In the genomic region with DNA sequence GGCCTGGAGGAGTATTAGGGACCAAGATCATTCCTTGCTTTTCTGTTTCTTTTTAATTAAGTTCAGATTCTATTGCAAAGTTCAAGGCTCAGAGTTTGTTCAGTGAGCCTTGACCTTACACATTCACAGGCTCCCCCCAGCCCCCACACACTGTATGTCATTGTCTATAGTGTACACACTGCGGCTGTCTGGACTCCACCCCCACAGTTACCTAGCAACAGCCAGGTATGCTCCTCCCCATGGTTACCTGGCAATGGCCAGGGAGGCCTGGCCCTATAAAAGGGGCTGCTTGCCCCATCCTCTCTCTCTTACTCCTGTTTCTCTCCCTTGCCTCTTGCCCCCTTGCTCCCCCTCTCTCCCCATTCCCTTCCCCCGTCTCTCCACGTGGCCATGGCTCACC, we compare ENCODE assay signal across 23 mouse cellular contexts.
DNase-seq lines count a peak whose midpoint lies in the region; ATAC-seq lines count a peak whose summit lies in the region.
"Had no signal": no experiment of that assay in that cellular context is flagged by ENCODE, and none has a peak within 500 bp of the region (broad histone marks: within the 10 kb centered on the region; RNA-seq: fewer than 3 reads in every experiment).

No protein-coding gene starts in this region.

- no peak overlapping the region for H3K4me2 ChIP-seq in embryonic facial prominence, embryonic 11.5 days (ENCODE audit: low read depth, low read length)
- no peak overlapping the region for H3K4me2 ChIP-seq in intestine, embryonic 15.5 days (replicated peaks)
- H3K4me2 ChIP-seq in kidney, embryonic 14.5 days (replicated peaks; ENCODE audit: low read depth, low read length) = no peak overlapping the region
- H3K4me2 ChIP-seq: heart, embryonic 11.5 days; hindbrain, embryonic 14.5 days; limb, embryonic 13.5 days; liver, embryonic 13.5 days; midbrain, embryonic 12.5 days; neural tube, embryonic 13.5 days had no signal

- H3K27me3 ChIP-seq in embryonic facial prominence, embryonic 11.5 days (ENCODE audit: control insufficient read depth, insufficient read depth, low read length) = no peaks in the 10 kb centered on the region
- no peaks in the 10 kb centered on the region for H3K27me3 ChIP-seq in embryonic facial prominence, embryonic 10.5 days (replicated peaks; ENCODE audit: low read depth, poor library complexity, severe bottlenecking)
- H3K27me3 ChIP-seq in intestine, embryonic 15.5 days (replicated peaks) = no peaks in the 10 kb centered on the region
- no peaks in the 10 kb centered on the region for H3K27me3 ChIP-seq in kidney, embryonic 14.5 days (ENCODE audit: control insufficient read depth, insufficient read depth, low read length)
- H3K27me3 ChIP-seq: limb, embryonic 13.5 days; liver, embryonic 13.5 days; neural tube, embryonic 13.5 days had no signal

- ATAC-seq in embryonic facial prominence, embryonic 11.5 days (replicated peaks; ENCODE audit: insufficient number of reproducible peaks, low FRiP score, low TSS enrichment, low read depth) = no peak; the same call in 1 of the 2 replicates
- ATAC-seq in intestine, embryonic 15.5 days = 0 out of 2 replicates have a peak, but pooled peaks have one; percentile 55
- peak; percentile 92 for ATAC-seq in kidney, embryonic 14.5 days (ENCODE audit: low FRiP score, low TSS enrichment)
- ATAC-seq: activated CD4-positive, CD25-positive, alpha-beta regulatory T cell, adult 4 months; forebrain, postnatal 0 days had no signal

- no peaks in the 10 kb centered on the region for H3K4me1 ChIP-seq in embryonic facial prominence, embryonic 11.5 days (ENCODE audit: control insufficient read depth, insufficient read depth, low read length)
- peaks cover 15% of the 10 kb centered on the region for H3K4me1 ChIP-seq in embryonic facial prominence, embryonic 10.5 days
- no peaks in the 10 kb centered on the region for H3K4me1 ChIP-seq in intestine, embryonic 15.5 days (replicated peaks)
- H3K4me1 ChIP-seq in kidney, embryonic 14.5 days (ENCODE audit: control insufficient read depth, insufficient read depth, low read length) = no peaks in the 10 kb centered on the region
- H3K4me1 ChIP-seq: liver, embryonic 13.5 days had no signal

- intact Hi-C loops in left cerebral cortex, postnatal 14 days (cut with DNase I) = no loop called here

- no peaks in the 10 kb centered on the region for H3K9me3 ChIP-seq in embryonic facial prominence, embryonic 11.5 days (replicated peaks; ENCODE audit: control insufficient read depth, low read length)
- H3K9me3 ChIP-seq in embryonic facial prominence, embryonic 10.5 days = no peaks in the 10 kb centered on the region
- no peaks in the 10 kb centered on the region for H3K9me3 ChIP-seq in intestine, embryonic 15.5 days
- H3K9me3 ChIP-seq in kidney, embryonic 14.5 days (ENCODE audit: control insufficient read depth, low read length) = no peaks in the 10 kb centered on the region
- H3K9me3 ChIP-seq: forebrain, embryonic 10.5 days; limb, embryonic 13.5 days; liver, embryonic 13.5 days; midbrain, embryonic 12.5 days; neural tube, embryonic 13.5 days had no signal

- H3K9ac ChIP-seq in embryonic facial prominence, embryonic 11.5 days (replicated peaks; ENCODE audit: low read length) = no peak overlapping the region
- H3K9ac ChIP-seq in intestine, embryonic 15.5 days = no peak overlapping the region
- H3K9ac ChIP-seq in kidney, embryonic 14.5 days (ENCODE audit: low read depth, low read length) = no peak overlapping the region
- H3K9ac ChIP-seq: forebrain, postnatal 0 days; hindbrain, embryonic 14.5 days; limb, embryonic 13.5 days; liver, embryonic 13.5 days; midbrain, embryonic 12.5 days; neural tube, embryonic 13.5 days had no signal

- no peaks in the 10 kb centered on the region for H3K36me3 ChIP-seq in embryonic facial prominence, embryonic 11.5 days (replicated peaks; ENCODE audit: control insufficient read depth, insufficient read depth, low read depth, low read length)
- no peaks in the 10 kb centered on the region for H3K36me3 ChIP-seq in embryonic facial prominence, embryonic 10.5 days (replicated peaks)
- no peaks in the 10 kb centered on the region for H3K36me3 ChIP-seq in intestine, embryonic 15.5 days
- H3K36me3 ChIP-seq in kidney, embryonic 14.5 days (ENCODE audit: control insufficient read depth, insufficient read depth, low read length) = no peaks in the 10 kb centered on the region
- H3K36me3 ChIP-seq: forebrain, embryonic 10.5 days; limb, embryonic 13.5 days; liver, embryonic 13.5 days; midbrain, embryonic 12.5 days; neural tube, embryonic 13.5 days had no signal

- no peak overlapping the region for H3K27ac ChIP-seq in embryonic facial prominence, embryonic 11.5 days (replicated peaks; ENCODE audit: low read depth, low read length)
- H3K27ac ChIP-seq in embryonic facial prominence, embryonic 10.5 days (replicated peaks) = no peak overlapping the region
- no peak overlapping the region for H3K27ac ChIP-seq in intestine, embryonic 15.5 days
- H3K27ac ChIP-seq in kidney, embryonic 14.5 days (ENCODE audit: low read depth, low read length) = no peak overlapping the region
- H3K27ac ChIP-seq: forebrain, embryonic 10.5 days; hindbrain, embryonic 14.5 days; limb, embryonic 13.5 days; liver, embryonic 13.5 days; midbrain, embryonic 12.5 days; neural tube, embryonic 13.5 days had no signal

- WGBS in embryonic facial prominence, embryonic 11.5 days = 53% methylated on average over 3 of the region's 3 CpGs
- WGBS in embryonic facial prominence, embryonic 10.5 days = 36% methylated on average over 3 of the region's 3 CpGs
- WGBS in intestine, embryonic 15.5 days = 28% methylated on average over 3 of the region's 3 CpGs
- 25% methylated on average over 3 of the region's 3 CpGs for WGBS in kidney, embryonic 14.5 days

- peak; percentile 3 for DNase-seq in embryonic facial prominence, embryonic 11.5 days (ENCODE audit: low spot score)
- no peak for DNase-seq in embryonic facial prominence, embryonic 10.5 days (ENCODE audit: low spot score)
- DNase-seq in kidney, postnatal 36 days = peak; percentile 54 to 58
- DNase-seq in left cerebral cortex, postnatal 14 days (ENCODE audit: low spot score in 2 of 2) = no peak
- DNase-seq in embryo, embryonic 10 days (ENCODE audit: low spot score) = no peak
- DNase-seq in thymus, postnatal 36 days = no peak
- DNase-seq: adrenal gland, postnatal 14 days; cerebellum, adult 11 months; embryo, embryonic 11 days; forebrain, postnatal 0 days; heart, postnatal 10 days; liver, embryonic 13.5 days; spleen, adult 18-20 months; thymus, postnatal 14 days had no signal

- H3K4me3 ChIP-seq in embryonic facial prominence, embryonic 11.5 days (ENCODE audit: low read depth, low read length) = no peak overlapping the region
- H3K4me3 ChIP-seq in embryonic facial prominence, embryonic 10.5 days = no peak overlapping the region
- H3K4me3 ChIP-seq in intestine, embryonic 15.5 days (replicated peaks) = no peak overlapping the region
- H3K4me3 ChIP-seq in kidney, embryonic 14.5 days (ENCODE audit: low read length) = no peak overlapping the region
- H3K4me3 ChIP-seq: forebrain, embryonic 10.5 days; limb, embryonic 13.5 days; liver, embryonic 13.5 days; midbrain, embryonic 12.5 days; neural tube, embryonic 13.5 days had no signal

Comparison
In these comparisons a context has a peak if more than half of its experiments do, and no peak if none do; other contexts are left out.
1. DNase-seq: peak in embryonic facial prominence, embryonic 11.5 days (single experiment) and kidney, postnatal 36 days (2 of 2); none in embryonic facial prominence, embryonic 10.5 days (single experiment), left cerebral cortex, postnatal 14 days (0 of 2), embryo, embryonic 10 days (single experiment) and thymus, postnatal 36 days (0 of 2).